Mouse (Mus musculus): ENCODE data around the gene Nrbp1.

DNA sequence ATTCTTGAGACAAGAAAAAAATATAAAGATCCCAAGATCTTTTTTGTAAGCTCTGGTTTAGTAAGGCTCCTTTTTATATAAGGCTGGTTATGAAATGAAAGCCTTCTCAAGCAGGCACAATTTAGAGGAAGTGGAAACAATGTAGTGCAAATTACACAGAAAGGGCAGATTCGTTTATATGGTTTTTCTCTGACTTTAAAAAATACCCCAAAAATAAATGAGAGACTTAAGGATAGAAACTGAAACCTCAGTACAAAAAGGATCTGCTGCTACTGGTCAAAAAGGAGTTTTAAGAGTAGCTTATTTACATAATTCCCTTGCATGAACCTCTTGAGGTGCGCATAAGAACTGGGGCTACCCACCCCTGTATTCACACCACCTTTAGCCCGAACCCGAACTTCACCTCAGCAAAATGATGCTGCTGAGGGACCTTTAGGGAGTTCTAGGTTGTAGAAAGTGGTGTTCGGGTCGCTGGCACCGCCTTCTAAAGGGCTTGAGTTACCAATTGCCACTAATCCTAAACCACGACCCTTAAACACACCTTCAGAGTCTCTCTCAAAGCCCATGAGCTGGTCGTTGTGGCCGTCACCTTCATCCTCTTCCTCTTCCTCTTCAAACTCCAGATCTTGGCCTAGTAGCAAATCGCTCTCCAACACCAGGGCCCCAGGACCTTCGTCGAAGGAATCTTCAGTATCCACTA, 39.5 kb upstream of the Nrbp1 start:
- TF ChIP-seq GATA1 (IDR thresholded peaks at IDR 0.05; ENCODE audit: borderline replicate concordance, low read length) (no peak), FLI1 (IDR thresholded peaks at IDR 0.05; ENCODE audit: low read length) (no peak)
